Mouse (Mus musculus): Measurements from ENCODE around the gene Nprl2. TPM values are rescaled to one million over a fixed set of nuclear protein-coding genes. Genes with fewer than 3 reads are reported as not detected.

Nprl2 gene
- polyA plus RNA-seq, 1 experiment from 2014 or later: 34.8 TPM

DNA sequence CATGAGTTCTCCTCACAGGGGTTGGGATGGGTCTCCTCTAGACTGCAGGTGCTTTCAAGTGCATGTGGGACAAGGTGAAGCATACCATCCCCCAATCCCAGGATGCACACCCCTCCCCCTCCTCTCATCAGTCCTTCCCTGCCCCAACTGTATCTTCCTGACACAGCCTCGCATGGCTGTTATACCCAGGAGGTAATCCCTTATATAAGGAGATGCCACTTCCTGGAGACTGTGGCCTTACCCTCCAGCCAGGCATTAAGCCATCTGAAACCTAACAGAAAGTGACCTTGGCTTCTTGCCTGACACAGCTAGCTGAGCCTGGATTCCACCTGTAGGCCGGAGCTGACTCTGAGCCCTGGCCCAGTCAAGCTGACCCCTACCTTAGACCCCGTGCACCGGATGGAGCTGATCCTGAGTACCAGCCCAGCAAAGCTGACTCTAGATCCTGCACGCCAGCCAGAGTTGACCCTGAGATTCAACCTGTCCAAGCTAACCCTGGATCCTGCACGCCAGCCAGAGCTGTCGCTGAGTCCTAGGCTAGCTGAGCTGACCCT, 40.6 kb downstream of the Nprl2 start:
- 89% methylated on average over 7 of the region's 7 CpGs for WGBS
- no peak overlapping the region for H3K4me2 ChIP-seq (ENCODE audit: low read length)

GRCm38 (mm10) chr9:107583174-107583573, 41.1 kb downstream of the Nprl2 start:
- Histone ChIP-seq H3K4me3 (ENCODE audit: low read depth, low read length) (no peak overlapping the region), H3K4me1 (replicated peaks; ENCODE audit: control insufficient read depth, insufficient read depth, low read length) (peaks cover 5% of the 10 kb centered on the region), H3K27ac (ENCODE audit: low read depth) (no peak overlapping the region), H3K27me3 (replicated peaks; ENCODE audit: control insufficient read depth, insufficient read depth, low read length) (no peaks in the 10 kb centered on the region), H3K4me2 (ENCODE audit: low read length) (no peak overlapping the region), H3K9me3 (ENCODE audit: control insufficient read depth, low read length) (no peaks in the 10 kb centered on the region), H3K9ac (ENCODE audit: low read length) (no peak overlapping the region), H3K36me3 (ENCODE audit: control insufficient read depth, insufficient read depth, low read length) (peaks cover 6% of the 10 kb centered on the region; the same call in 1 of the 2 replicates)
- whole genome bisulfite sequencing: 91% methylated on average over 14 of the region's 14 CpGs
- ATAC-seq (replicated peaks; ENCODE audit: low FRiP score, low TSS enrichment, low read depth) (no peak), DNase-seq (ENCODE audit: low spot score) (no peak)

More for the DNA sequence above, 40.6 kb downstream of the Nprl2 start:
- Histone ChIP-seq H3K27me3 (replicated peaks; ENCODE audit: control insufficient read depth, insufficient read depth, low read length) (no peaks in the 10 kb centered on the region), H3K4me3 (ENCODE audit: low read depth, low read length) (no peak overlapping the region), H3K9ac (ENCODE audit: low read length) (no peak overlapping the region), H3K9me3 (ENCODE audit: control insufficient read depth, low read length) (no peaks in the 10 kb centered on the region), H3K36me3 (ENCODE audit: control insufficient read depth, insufficient read depth, low read length) (peaks cover 6% of the 10 kb centered on the region; the same call in 1 of the 2 replicates), H3K27ac (ENCODE audit: low read depth) (no peak overlapping the region), H3K4me1 (replicated peaks; ENCODE audit: control insufficient read depth, insufficient read depth, low read length) (peaks cover 3% of the 10 kb centered on the region; the same call in 1 of the 2 replicates)
- DNase-seq (ENCODE audit: low spot score) (no peak), ATAC-seq (replicated peaks; ENCODE audit: low FRiP score, low TSS enrichment, low read depth) (no peak)

GRCm38 (mm10) chr9:107586504-107586903, 44.5 kb downstream of the Nprl2 start:
- H3K9me3 ChIP-seq (ENCODE audit: control insufficient read depth, low read length): no peaks in the 10 kb centered on the region
- no peak overlapping the region for H3K4me3 ChIP-seq (ENCODE audit: low read depth, low read length)
- WGBS: 92% methylated on average over 5 of the region's 5 CpGs
- H3K9ac ChIP-seq (ENCODE audit: low read length): no peak overlapping the region
- peaks cover 27% of the 10 kb centered on the region for H3K36me3 ChIP-seq (ENCODE audit: control insufficient read depth, insufficient read depth, low read length)
- H3K27ac ChIP-seq (ENCODE audit: low read depth): no peak overlapping the region
- ATAC-seq (replicated peaks; ENCODE audit: low FRiP score, low TSS enrichment, low read depth) (no peak), DNase-seq (ENCODE audit: low spot score) (no peak)
- no peak overlapping the region for H3K4me2 ChIP-seq (ENCODE audit: low read length)
- H3K27me3 ChIP-seq (replicated peaks; ENCODE audit: control insufficient read depth, insufficient read depth, low read length): no peaks in the 10 kb centered on the region
- H3K4me1 ChIP-seq (replicated peaks; ENCODE audit: control insufficient read depth, insufficient read depth, low read length): peaks cover 11% of the 10 kb centered on the region

DNA sequence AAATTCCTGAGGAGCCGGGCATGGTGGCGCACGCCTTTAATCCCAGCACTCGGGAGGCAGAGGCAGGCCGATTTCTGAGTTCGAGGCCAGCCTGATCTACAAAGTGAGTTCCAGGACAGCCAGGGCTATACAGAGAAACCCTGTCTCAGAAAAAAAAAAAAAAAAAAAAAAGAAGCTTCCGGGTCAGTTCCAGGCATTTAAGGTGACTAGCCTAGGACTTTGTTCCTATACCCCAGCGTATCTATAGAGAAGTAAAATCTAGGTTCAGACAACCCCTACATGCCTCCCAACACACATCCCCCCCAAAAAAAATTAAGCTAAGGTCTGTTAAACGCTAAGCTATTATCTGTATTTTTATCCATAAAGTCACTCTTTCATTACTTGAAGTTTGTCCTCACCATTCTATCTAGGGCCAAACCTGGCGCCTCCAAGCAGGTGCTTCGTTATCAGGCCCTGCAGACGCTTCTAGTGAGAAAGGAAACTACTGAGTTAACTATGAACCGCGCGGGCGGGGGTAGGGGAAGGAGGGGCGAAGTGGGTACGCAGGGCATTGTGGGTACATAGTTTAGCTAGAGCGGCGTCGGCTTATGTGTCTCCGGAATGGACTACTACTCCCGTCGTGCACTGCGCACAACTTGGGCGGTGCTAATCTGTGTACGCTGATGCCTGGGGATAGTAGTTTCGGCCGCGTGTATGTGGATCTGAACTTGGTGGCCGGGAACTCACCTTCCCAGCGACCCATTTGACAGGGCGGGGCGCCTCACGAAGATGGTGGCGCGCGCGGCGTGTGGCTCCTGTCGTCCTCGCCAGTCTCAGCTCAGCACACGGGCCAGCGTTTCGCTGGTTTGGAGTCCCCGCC, 45.2 kb downstream of the Nprl2 start, which contains the start of gene Ifrd2:
Ifrd2 (plus strand) TSS at position 669 of the 859 bp plus-strand sequence.
- Histone ChIP-seq H3K36me3 (ENCODE audit: control insufficient read depth, insufficient read depth, low read length) (peaks cover 34% of the 10 kb centered on the region), H3K27ac (ENCODE audit: low read depth) (no peak within 1 kb of the TSS; the same call in 1 of the 2 replicates), H3K9me3 (ENCODE audit: control insufficient read depth, low read length) (no peaks in the 10 kb centered on the region), H3K27me3 (replicated peaks; ENCODE audit: control insufficient read depth, insufficient read depth, low read length) (no peaks in the 10 kb centered on the region), H3K4me1 (replicated peaks; ENCODE audit: control insufficient read depth, insufficient read depth, low read length) (peaks cover 11% of the 10 kb centered on the region), H3K9ac (ENCODE audit: low read length) (peak within 1 kb of the TSS; percentile 65), H3K4me2 (ENCODE audit: low read length) (peak within 1 kb of the TSS; percentile 89), H3K4me3 (ENCODE audit: low read depth, low read length) (peak within 1 kb of the TSS; percentile 77)
- ATAC-seq (replicated peaks; ENCODE audit: low FRiP score, low TSS enrichment, low read depth) (peak; percentile 97), DNase-seq (ENCODE audit: low spot score) (peak; percentile 94)
- 14% methylated on average over 46 of the region's 46 CpGs for WGBS

- 3% methylated on average over 33 of the region's 33 CpGs for WGBS
Observed at GRCm38 (mm10) chr9:107587833-107588639, 46.0 kb downstream of the Nprl2 start.

DNA sequence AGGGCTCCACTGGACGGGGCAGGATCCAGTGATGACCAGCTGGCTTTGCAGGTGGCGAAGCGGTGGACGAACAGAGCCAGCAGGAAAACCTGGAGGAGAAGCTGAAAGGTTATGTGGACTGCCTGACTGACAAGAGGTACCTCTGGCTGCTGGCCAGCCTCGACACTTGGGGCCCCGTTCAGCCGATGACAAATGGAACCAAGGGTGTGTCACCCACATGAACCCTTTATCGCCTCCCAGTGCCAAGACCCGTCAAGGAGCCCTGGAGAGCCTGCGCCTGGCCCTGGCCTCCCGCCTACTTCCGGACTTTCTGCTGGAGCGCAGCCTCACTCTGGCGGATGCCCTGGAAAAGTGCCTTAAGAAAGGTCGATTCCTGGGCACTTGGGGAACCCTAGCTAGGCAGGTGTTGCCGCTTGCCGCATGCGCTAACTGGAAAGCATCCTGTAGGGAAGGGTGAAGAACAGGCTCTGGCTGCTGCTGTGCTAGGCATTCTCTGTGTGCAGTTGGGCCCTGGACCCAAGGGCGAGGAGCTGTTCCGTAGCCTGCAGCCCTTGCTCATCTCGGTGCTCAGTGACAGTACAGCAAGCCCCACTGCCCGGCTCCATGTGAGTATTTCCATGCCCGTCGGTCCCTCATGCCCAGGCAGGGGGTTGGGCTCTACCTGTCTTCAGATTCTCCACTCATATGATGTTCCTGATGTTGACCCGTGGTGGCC, 48.2 kb downstream of the Nprl2 start:
- no peak overlapping the region for H3K27ac ChIP-seq (ENCODE audit: low read depth)
- no peak overlapping the region for H3K4me3 ChIP-seq (ENCODE audit: low read depth, low read length)
- no peaks in the 10 kb centered on the region for H3K9me3 ChIP-seq (ENCODE audit: control insufficient read depth, low read length)
- peaks cover 11% of the 10 kb centered on the region for H3K4me1 ChIP-seq (replicated peaks; ENCODE audit: control insufficient read depth, insufficient read depth, low read length)
- H3K9ac ChIP-seq (ENCODE audit: low read length): no peak overlapping the region
- DNase-seq (ENCODE audit: low spot score) (peak; percentile 54), ATAC-seq (replicated peaks; ENCODE audit: low FRiP score, low TSS enrichment, low read depth) (no peak)
- H3K36me3 ChIP-seq (ENCODE audit: control insufficient read depth, insufficient read depth, low read length): peaks cover 56% of the 10 kb centered on the region
- H3K4me2 ChIP-seq (ENCODE audit: low read length): no peak overlapping the region
- WGBS: 90% methylated on average over 25 of the region's 25 CpGs
- no peaks in the 10 kb centered on the region for H3K27me3 ChIP-seq (replicated peaks; ENCODE audit: control insufficient read depth, insufficient read depth, low read length)

More at GRCm38 (mm10) chr9:107587833-107588639, 46.0 kb downstream of the Nprl2 start:
- H3K4me1 ChIP-seq (replicated peaks; ENCODE audit: control insufficient read depth, insufficient read depth, low read length): peaks cover 11% of the 10 kb centered on the region
- H3K4me3 ChIP-seq (ENCODE audit: low read depth, low read length): peak overlapping the region; percentile 77
- peak overlapping the region; percentile 65 for H3K9ac ChIP-seq (ENCODE audit: low read length)
- H3K4me2 ChIP-seq (ENCODE audit: low read length): peak overlapping the region; percentile 89
- no peak; the same call in 1 of the 2 replicates for ATAC-seq (replicated peaks; ENCODE audit: low FRiP score, low TSS enrichment, low read depth)
- no peak for DNase-seq (ENCODE audit: low spot score)
- no peaks in the 10 kb centered on the region for H3K27me3 ChIP-seq (replicated peaks; ENCODE audit: control insufficient read depth, insufficient read depth, low read length)
- no peaks in the 10 kb centered on the region for H3K9me3 ChIP-seq (ENCODE audit: control insufficient read depth, low read length)
- peaks cover 39% of the 10 kb centered on the region for H3K36me3 ChIP-seq (ENCODE audit: control insufficient read depth, insufficient read depth, low read length)
- no peak overlapping the region for H3K27ac ChIP-seq (ENCODE audit: low read depth)

GRCm38 (mm10) chr9:107590773-107591060, 48.7 kb downstream of the Nprl2 start:
- H3K4me2 ChIP-seq (ENCODE audit: low read length): no peak overlapping the region
- no peak overlapping the region for H3K9ac ChIP-seq (ENCODE audit: low read length)
- no peak for ATAC-seq (replicated peaks; ENCODE audit: low FRiP score, low TSS enrichment, low read depth)
- DNase-seq (ENCODE audit: low spot score): no peak
- WGBS: 93% methylated on average over 6 of the region's 6 CpGs
- H3K9me3 ChIP-seq (ENCODE audit: control insufficient read depth, low read length): no peaks in the 10 kb centered on the region
- H3K4me1 ChIP-seq (replicated peaks; ENCODE audit: control insufficient read depth, insufficient read depth, low read length): peaks cover 11% of the 10 kb centered on the region
- peaks cover 56% of the 10 kb centered on the region for H3K36me3 ChIP-seq (ENCODE audit: control insufficient read depth, insufficient read depth, low read length)
- no peak overlapping the region for H3K27ac ChIP-seq (ENCODE audit: low read depth)
- H3K27me3 ChIP-seq (replicated peaks; ENCODE audit: control insufficient read depth, insufficient read depth, low read length): no peaks in the 10 kb centered on the region
- no peak overlapping the region for H3K4me3 ChIP-seq (ENCODE audit: low read depth, low read length)
